Mouse (Mus musculus) heart, adult 2 months (tissue): ENCODE results near the gene Ankrd45. TPM values are rescaled to one million over a fixed set of nuclear protein-coding genes. Genes with fewer than 3 reads are reported as not detected.

ENCODE experiments used
- DNase-seq, 2 experiments: peaks; one replicate each; pipeline ENCODE4 v3.0.0; 2021
- H3K27ac ChIP-seq: fragments of 200-600 bp; 2 replicates; pipeline ENCODE4 v1.8.1; 2022
- H3K27me3 ChIP-seq: fragments of 200-500 bp; 2 replicates; pipeline ENCODE4 v1.6.1; 2012; ENCODE audit warnings: mild to moderate bottlenecking, low read length, inconsistent platforms, mixed read lengths; ENCODE audit not compliant: control insufficient read depth, insufficient read depth
- H3K36me3 ChIP-seq: fragments of 200-500 bp; 2 replicates; pipeline ENCODE4 v1.6.1; 2012; ENCODE audit warnings: low read length, inconsistent platforms; ENCODE audit not compliant: control insufficient read depth, insufficient read depth
- H3K4me1 ChIP-seq: fragments of 200-500 bp; 2 replicates; pipeline ENCODE4 v1.6.1; 2011; ENCODE audit warnings: low read length; ENCODE audit not compliant: control insufficient read depth, insufficient read depth
- H3K4me3 ChIP-seq: fragments of 200-600 bp; 2 replicates; pipeline ENCODE4 v1.8.1; 2022
- H3K79me2 ChIP-seq: fragments of 200-500 bp; replicated peaks from 2 replicates; pipeline ENCODE4 v1.6.1; 2012; ENCODE audit warnings: mild to moderate bottlenecking, inconsistent platforms, low read length, moderate library complexity, mixed read lengths; ENCODE audit not compliant: control insufficient read depth, insufficient read depth
- H3K9ac ChIP-seq: fragments of 200-500 bp; 2 replicates; pipeline ENCODE4 v1.6.1; 2012; ENCODE audit warnings: low read depth, mild to moderate bottlenecking, control low read depth, inconsistent platforms, low read length, mixed read lengths
- CTCF ChIP-seq: fragments of 200-600 bp; IDR thresholded peaks from 2 replicates; pipeline ENCODE4 v1.8.1; 2022; ENCODE audit warnings: antibody characterized with exemption, mild to moderate bottlenecking, moderate library complexity
- EP300 ChIP-seq: fragments of 200-500 bp; IDR thresholded peaks from 2 replicates; pipeline ENCODE4 v1.6.1; 2011; ENCODE audit warnings: low read depth, low read length, control low read depth; ENCODE audit not compliant: insufficient read depth
- POLR2A ChIP-seq: fragments of 200-500 bp; IDR thresholded peaks from 2 replicates; pipeline ENCODE4 v1.6.1; 2011; ENCODE audit warnings: mild to moderate bottlenecking, low read depth, low read length, control low read depth; ENCODE audit not compliant: insufficient read depth
- WGBS: fragments of 180-500 bp; shearing (Covaris S2); methylation state at CpG from one replicate; pipeline ENCODE4 v1.1.7; 2018; 5-methylcytosine and 5-hydroxymethylcytosine counted together
- intact Hi-C: fragments of 180-260 bp; cut with DNase I; formaldehyde crosslinking; loops from one replicate; pipeline ENCODE4 v1.15.1; 2025
- polyA plus RNA-seq: library from polyadenylated mRNA; depleted of rRNA; stranded (reverse); fragments of >200 nt; gene quantifications from 2 replicates; pipeline ENCODE4 v1.2.3, GENCODE M21; 2012
- total RNA-seq, 2 experiments: library from RNA; stranded (reverse); gene quantifications; 2 replicates each; pipeline ENCODE4 v1.2.3; 2021

The Ankrd45 gene
- total and polyA plus RNA-seq, 3 experiments: 0.70 to 2.7 (median 2.1) TPM

GRCm38 (mm10) chr1:161122661-161123418 is 19.7 kb upstream of the Ankrd45 start:
- WGBS: 90% methylated on average over 10 of the region's 10 CpGs
- peaks cover 6% of the 10 kb centered on the region; the same call in 1 of the 2 replicates for H3K79me2 ChIP-seq
- H3K9ac ChIP-seq: no peak overlapping the region
- no peak overlapping the region for H3K4me3 ChIP-seq
- intact Hi-C loops: no loop called here
- H3K27ac ChIP-seq: no peak overlapping the region
- no peak for DNase-seq
- H3K27me3 ChIP-seq: no peaks in the 10 kb centered on the region
- H3K4me1 ChIP-seq: no peaks in the 10 kb centered on the region
- TF ChIP-seq POLR2A (no peak), CTCF (no peak), EP300 (no peak)
- H3K36me3 ChIP-seq: no peaks in the 10 kb centered on the region; the same call in 1 of the 2 replicates

- H3K79me2 ChIP-seq: peaks cover 6% of the 10 kb centered on the region; the same call in 1 of the 2 replicates
- WGBS: 90% methylated on average over 1 of the region's 1 CpGs
- no peaks in the 10 kb centered on the region for H3K27me3 ChIP-seq
- H3K36me3 ChIP-seq: peaks cover 6% of the 10 kb centered on the region; the same call in 1 of the 2 replicates
- H3K27ac ChIP-seq: no peak overlapping the region
- no peak for TF ChIP-seq CTCF
- no peak for TF ChIP-seq EP300
- no peak for TF ChIP-seq POLR2A
- H3K4me3 ChIP-seq: no peak overlapping the region
- no peak for DNase-seq
- H3K4me1 ChIP-seq: peaks cover 2% of the 10 kb centered on the region
- intact Hi-C loops: no loop called here
- no peak overlapping the region for H3K9ac ChIP-seq
Measured at GRCm38 (mm10) chr1:161126461-161126860, 16.0 kb upstream of the Ankrd45 start.

DNA sequence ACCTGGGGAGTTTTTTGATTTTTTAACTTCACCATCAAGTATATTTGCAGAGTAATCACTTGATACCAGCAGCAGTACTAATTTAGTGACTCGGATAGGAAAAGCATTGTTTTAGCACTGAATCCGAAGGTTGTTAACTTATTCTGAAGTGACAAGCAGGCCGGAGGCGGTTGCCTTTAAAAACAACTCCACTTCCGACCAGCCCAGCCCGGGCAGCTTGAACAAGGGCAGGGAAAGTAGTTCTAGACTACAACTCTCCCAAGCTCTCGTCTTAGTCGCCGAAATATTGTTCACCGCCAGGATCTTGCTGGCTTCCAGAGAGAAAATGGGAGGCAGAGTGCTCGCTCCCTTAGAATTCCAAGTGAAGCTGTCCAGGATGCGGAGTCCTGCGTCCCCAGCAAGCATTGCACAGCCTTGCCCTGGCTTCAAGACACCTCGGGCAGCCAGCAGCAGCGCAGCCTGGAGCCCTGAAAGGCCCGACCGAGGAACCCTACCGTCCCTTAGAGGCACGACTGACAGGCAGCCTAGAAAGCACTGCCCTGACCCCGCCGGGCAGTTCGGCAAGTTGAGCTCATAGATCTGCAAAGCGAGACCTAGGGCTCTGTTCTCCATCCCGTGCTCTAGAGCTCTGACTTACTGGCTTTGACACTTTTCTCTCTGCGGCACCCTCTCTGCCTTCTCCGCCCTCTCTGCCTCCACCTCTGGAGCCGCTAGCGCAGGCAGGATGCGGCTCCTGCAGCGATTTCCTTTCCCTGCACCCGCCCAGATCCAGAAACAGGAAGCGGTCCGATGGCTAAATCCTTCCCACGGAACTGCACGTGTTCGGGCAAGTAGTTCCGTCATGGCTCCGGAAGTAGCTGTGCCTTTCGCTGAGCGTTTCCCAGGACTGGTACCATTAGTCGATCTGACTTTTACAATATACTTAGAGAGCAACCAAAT is 11.5 kb upstream of the Ankrd45 start, which contains the start of gene Klhl20:
TSS of gene Klhl20 (minus strand) at position 786 of the 939 bp plus-strand sequence.
- H3K4me1 ChIP-seq: peaks cover 2% of the 10 kb centered on the region
- WGBS: under 1% methylated on average over 41 of the region's 41 CpGs
- H3K4me3 ChIP-seq: peak within 1 kb of the TSS; percentile 73
- DNase-seq: peak; percentile 92 to 96
- H3K27ac ChIP-seq: peak within 1 kb of the TSS; percentile 84
- intact Hi-C loops: loop anchor here (2.0 to 10.0 kb wide), 4 partner anchors 60 to 916 kb away; partner anchors contain the start of genes Cacybp, Cenpl and Dars2
- peak; percentile 77 for TF ChIP-seq EP300
- peak; percentile 93 for TF ChIP-seq POLR2A
- TF ChIP-seq CTCF: peak; percentile 25; the same call in 1 of the 2 replicates
- H3K9ac ChIP-seq: peak within 1 kb of the TSS; percentile 74
- H3K79me2 ChIP-seq: peaks cover 6% of the 10 kb centered on the region; the same call in 1 of the 2 replicates
- H3K27me3 ChIP-seq: no peaks in the 10 kb centered on the region
- peaks cover 6% of the 10 kb centered on the region; the same call in 1 of the 2 replicates for H3K36me3 ChIP-seq

- H3K4me3 ChIP-seq: no peak overlapping the region
- H3K36me3 ChIP-seq: no peaks in the 10 kb centered on the region
- H3K27ac ChIP-seq: no peak overlapping the region
- no peaks in the 10 kb centered on the region; the same call in 1 of the 2 replicates for H3K4me1 ChIP-seq
- H3K79me2 ChIP-seq: no peaks in the 10 kb centered on the region
- H3K27me3 ChIP-seq: peaks cover 3% of the 10 kb centered on the region; the same call in 1 of the 2 replicates
- DNase-seq: no peak
- intact Hi-C loops: loop anchor here (10.0 kb wide), 1 partner anchor 925 kb away; the partner anchor contains the start of gene Cacybp
- TF ChIP-seq CTCF (no peak), EP300 (no peak), POLR2A (no peak)
- H3K9ac ChIP-seq: no peak overlapping the region
- 67% methylated on average over 2 of the region's 2 CpGs for WGBS
Measured at GRCm38 (mm10) chr1:161139496-161139895, 3.0 kb upstream of the Ankrd45 start.

DNA sequence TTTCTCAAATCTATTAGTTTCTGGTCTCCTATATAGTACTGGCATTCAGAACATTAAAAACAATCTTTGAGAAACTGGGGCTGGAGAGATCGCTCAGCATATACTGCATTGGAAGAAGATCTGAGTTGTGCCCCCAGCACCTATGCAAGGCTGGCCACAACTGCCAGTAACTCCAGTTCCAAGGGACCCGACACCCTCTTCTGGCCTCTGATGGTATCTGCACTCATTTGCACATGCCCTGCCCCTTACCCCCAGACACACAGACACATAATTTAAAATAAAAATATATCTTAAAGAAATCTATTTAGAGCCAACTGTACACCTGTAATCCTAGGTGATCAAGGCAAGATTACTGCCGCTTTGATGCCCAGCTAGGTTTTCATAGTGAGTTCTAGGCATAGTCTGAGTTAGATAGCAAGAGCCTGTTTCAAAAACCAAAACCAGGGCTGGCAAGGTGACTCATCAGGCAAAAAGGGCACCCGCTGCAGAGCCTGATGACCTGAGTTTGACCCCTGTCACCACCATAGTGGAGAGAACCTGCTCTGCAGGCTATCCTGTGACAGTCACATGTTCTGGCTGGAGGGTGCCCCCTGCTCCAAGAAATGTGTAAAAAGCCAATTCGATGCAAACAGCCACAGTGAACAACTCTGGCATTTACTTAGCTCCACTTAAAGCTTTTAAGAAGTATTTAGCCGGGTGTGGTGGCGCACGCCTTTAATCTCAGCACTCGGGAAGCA is 2.3 kb upstream of the Ankrd45 start:
- Histone ChIP-seq H3K4me1 (no peaks in the 10 kb centered on the region; the same call in 1 of the 2 replicates), H3K27me3 (peaks cover 3% of the 10 kb centered on the region; the same call in 1 of the 2 replicates), H3K27ac (no peak overlapping the region), H3K9ac (no peak overlapping the region), H3K79me2 (no peaks in the 10 kb centered on the region), H3K36me3 (no peaks in the 10 kb centered on the region), H3K4me3 (no peak overlapping the region)
- WGBS: 79% methylated on average over 9 of the region's 9 CpGs
- no peak for TF ChIP-seq CTCF
- TF ChIP-seq EP300: no peak
- no peak for TF ChIP-seq POLR2A
- no peak for DNase-seq
- intact Hi-C loops: no loop called here
